Mouse (Mus musculus) T-helper 1 cell (primary cell): ENCODE results near the gene Psmb3.
"Not testable (repeated sequence)": the region's sequence is repeated elsewhere in the genome, so short reads cannot be mapped to it uniquely, and the experiment has no call there.

ENCODE experiments used
- in situ Hi-C: fragments of 300-600 bp; cut with MboI, MseI; formaldehyde crosslinking; loops from one replicate; pipeline ENCODE4 v1.15.1; 2025; ENCODE audit warnings: high pct_unique_total_duplicates

Psmb3 gene

GRCm38 (mm10) chr11:97703039-97703826 lies at the start of gene Psmb3:
Gene Psmb3, plus strand, starts transcription at chr11:97703399.
- in situ Hi-C loops = loop anchor here (5.0 kb wide), 1 partner anchor 39 kb away; the partner anchor contains the start of gene Pip4k2b

GRCm38 (mm10) chr11:97654210-97654609 lies 49.0 kb upstream of the Psmb3 start:
- in situ Hi-C loops = loop anchor here (5.0 kb wide), 1 partner anchor 38 kb away; no protein-coding TSS in a partner anchor

GRCm38 (mm10) chr11:97656269-97656971 lies 46.8 kb upstream of the Psmb3 start:
- in situ Hi-C loops = no loop called here

- in situ Hi-C loops = no loop called here
Observed at GRCm38 (mm10) chr11:97657184-97657945, 45.8 kb upstream of the Psmb3 start.

- in situ Hi-C loops = not testable (repeated sequence)
Observed at GRCm38 (mm10) chr11:97657967-97658366, 45.2 kb upstream of the Psmb3 start.

GRCm38 (mm10) chr11:97658751-97659266 lies 44.4 kb upstream of the Psmb3 start:
- in situ Hi-C loops = no loop called here

- in situ Hi-C loops = no loop called here
Observed at GRCm38 (mm10) chr11:97659267-97659989, 43.8 kb upstream of the Psmb3 start.

GRCm38 (mm10) chr11:97659990-97660714 lies 43.0 kb upstream of the Psmb3 start:
- in situ Hi-C loops = no loop called here

GRCm38 (mm10) chr11:97660734-97661647 lies 42.2 kb upstream of the Psmb3 start:
- in situ Hi-C loops = no loop called here

- in situ Hi-C loops = no loop called here
Observed at GRCm38 (mm10) chr11:97661648-97662133, 41.5 kb upstream of the Psmb3 start.

GRCm38 (mm10) chr11:97662207-97662892 lies 40.8 kb upstream of the Psmb3 start:
- in situ Hi-C loops = no loop called here

- in situ Hi-C loops = no loop called here
Observed at GRCm38 (mm10) chr11:97662893-97663527, 40.2 kb upstream of the Psmb3 start, which contains the start of gene Mllt6. Gene Mllt6, plus strand, starts transcription at chr11:97663414.

- in situ Hi-C loops = no loop called here
Observed at GRCm38 (mm10) chr11:97663528-97664338, 39.5 kb upstream of the Psmb3 start.

GRCm38 (mm10) chr11:97664339-97664665 lies 38.9 kb upstream of the Psmb3 start:
- in situ Hi-C loops = no loop called here

- in situ Hi-C loops = no loop called here
Observed at GRCm38 (mm10) chr11:97664771-97665240, 38.4 kb upstream of the Psmb3 start.

GRCm38 (mm10) chr11:97665431-97665830 lies 37.8 kb upstream of the Psmb3 start:
- in situ Hi-C loops = no loop called here

GRCm38 (mm10) chr11:97666221-97666620 lies 37.0 kb upstream of the Psmb3 start:
- in situ Hi-C loops = no loop called here
